Mouse (Mus musculus) CH12.LX (cell line): ENCODE measurements around the gene Prss57. TPM values are rescaled to one million over a fixed set of nuclear protein-coding genes. Genes with fewer than 3 reads are reported as not detected.

Source experiments
- DNase-seq: peaks from one replicate; pipeline ENCODE4 v3.0.0-alpha.2; 2013; ENCODE audit errors: extremely low read depth
- H3K27ac ChIP-seq: 2 replicates; pipeline ENCODE4 v1.5.1; 2012; ENCODE audit warnings: low read depth, mild to moderate bottlenecking, control low read depth, moderate library complexity; ENCODE audit not compliant: insufficient read depth
- H3K27me3 ChIP-seq: replicated peaks from 2 replicates; pipeline ENCODE3; 2012; ENCODE audit warnings: inconsistent platforms
- H3K36me3 ChIP-seq, 2 experiments: replicated peaks in 1 of 2; 2 replicates each; pipeline versions ENCODE3 to v1.6.1; 2012; ENCODE audit warnings: inconsistent platforms in 1 of 2, low read length in 1 of 2, mild to moderate bottlenecking in 1 of 2, mixed read lengths in 1 of 2, moderate library complexity in 1 of 2; ENCODE audit not compliant: control insufficient read depth in 1 of 2, insufficient read depth in 1 of 2
- H3K4me1 ChIP-seq, 2 experiments: 2 replicates each; pipeline ENCODE4 v1.6.1; 2012; ENCODE audit warnings: inconsistent platforms in 1 of 2, moderate library complexity in 1 of 2; ENCODE audit not compliant: insufficient read depth in 2 of 2, control insufficient read depth in 1 of 2
- H3K4me2 ChIP-seq: 2 replicates; pipeline ENCODE4 v1.6.1; 2012; ENCODE audit warnings: low read depth, mild to moderate bottlenecking, control low read depth; ENCODE audit not compliant: poor library complexity, insufficient read depth, severe bottlenecking
- H3K4me3 ChIP-seq, 3 experiments: fragments of 150-350 bp in 1 of 3; sonication (generic) in 1 of 3; replicated peaks in 1 of 3; 2 replicates each; pipeline versions ENCODE3 to v1.5.1; 2011 to 2012; ENCODE audit warnings: low read depth in 2 of 3, low read length in 2 of 3, mild to moderate bottlenecking in 2 of 3, moderate library complexity in 2 of 3, control low read depth in 1 of 3, improper control_type of control experiment in 1 of 3, inconsistent platforms in 1 of 3, mixed read lengths in 1 of 3; ENCODE audit not compliant: poor library complexity in 1 of 3
- H3K79me2 ChIP-seq: replicated peaks from 2 replicates; pipeline ENCODE4 v1.6.1; 2012; ENCODE audit warnings: mild to moderate bottlenecking, moderate library complexity; ENCODE audit not compliant: control insufficient read depth, poor library complexity, insufficient read depth, severe bottlenecking; ENCODE audit errors: extremely low read depth
- H3K9ac ChIP-seq: 2 replicates; pipeline ENCODE4 v1.6.1; 2012; ENCODE audit warnings: low read depth, mild to moderate bottlenecking, control low read depth, moderate library complexity; ENCODE audit not compliant: insufficient read depth
- H3K9me3 ChIP-seq: replicated peaks from 2 replicates; pipeline ENCODE3; 2012; ENCODE audit warnings: low read length, inconsistent platforms, mixed read lengths
- CHD1 ChIP-seq: IDR thresholded peaks from 2 replicates; pipeline ENCODE4 v1.6.1; 2012; ENCODE audit warnings: low read depth, low read length, improper control_type of control experiment, inconsistent platforms
- CTCF ChIP-seq, 2 experiments: IDR thresholded peaks in 1 of 2; conservative IDR thresholded peaks in 1 of 2; 2 replicates each; pipeline ENCODE4 v1.5.1; 2011 to 2012; ENCODE audit warnings: low read depth in 2 of 2, low read length in 2 of 2, improper control_type of control experiment in 1 of 2, inconsistent platforms in 1 of 2, mild to moderate bottlenecking in 1 of 2, moderate library complexity in 1 of 2
- E2F4 ChIP-seq: IDR thresholded peaks from 2 replicates; pipeline ENCODE4 v1.6.1; 2011; ENCODE audit warnings: low read depth, low read length, improper control_type of control experiment; ENCODE audit not compliant: insufficient replicate concordance
- ELF1 ChIP-seq: IDR thresholded peaks from 2 replicates; pipeline ENCODE4 v1.6.1; 2014; ENCODE audit warnings: low read depth, mild to moderate bottlenecking, inconsistent platforms, low read length, improper control_type of control experiment
- GABPA ChIP-seq: IDR thresholded peaks from 2 replicates; pipeline ENCODE4 v1.6.1; 2012; ENCODE audit warnings: low read depth, low read length, improper control_type of control experiment, inconsistent platforms; ENCODE audit not compliant: insufficient replicate concordance
- HCFC1 ChIP-seq: IDR thresholded peaks from 2 replicates; pipeline ENCODE4 v1.6.1; 2012; ENCODE audit warnings: low read depth, mild to moderate bottlenecking, inconsistent platforms, low read length, improper control_type of control experiment
- IRF4 ChIP-seq: IDR thresholded peaks from 2 replicates; pipeline ENCODE4 v1.6.1; 2014; ENCODE audit warnings: low read depth, mild to moderate bottlenecking, inconsistent platforms, low read length, improper control_type of control experiment
- JUN ChIP-seq: IDR thresholded peaks from 2 replicates; pipeline ENCODE4 v1.6.1; 2011; ENCODE audit warnings: low read depth, mild to moderate bottlenecking, low read length, improper control_type of control experiment, moderate library complexity; ENCODE audit not compliant: insufficient read depth
- JUND ChIP-seq: conservative IDR thresholded peaks from 2 replicates; pipeline ENCODE4 v1.6.1; 2011; ENCODE audit warnings: low read depth, low read length, improper control_type of control experiment
- KAT2A ChIP-seq: IDR thresholded peaks from 2 replicates; pipeline ENCODE4 v1.6.1; 2012; ENCODE audit warnings: low read length, improper control_type of control experiment, inconsistent platforms; ENCODE audit not compliant: insufficient replicate concordance
- MAFK ChIP-seq: IDR thresholded peaks from 2 replicates; pipeline ENCODE4 v1.6.1; 2011; ENCODE audit warnings: low read length, improper control_type of control experiment; ENCODE audit not compliant: insufficient replicate concordance
- MAZ ChIP-seq: IDR thresholded peaks from 2 replicates; pipeline ENCODE4 v1.6.1; 2012; ENCODE audit warnings: low read depth, mild to moderate bottlenecking, inconsistent platforms, low read length, improper control_type of control experiment, moderate library complexity
- MYC ChIP-seq: IDR thresholded peaks from 2 replicates; pipeline ENCODE4 v1.6.1; 2011; ENCODE audit warnings: low read depth, mild to moderate bottlenecking, improper control_type of control experiment, low read length
- NRF1 ChIP-seq: IDR thresholded peaks from 2 replicates; pipeline ENCODE4 v1.6.1; 2014; ENCODE audit warnings: low read depth, mild to moderate bottlenecking, inconsistent platforms, low read length, improper control_type of control experiment, moderate library complexity
- PAX5 ChIP-seq: IDR thresholded peaks from 2 replicates; pipeline ENCODE4 v1.6.1; 2012; ENCODE audit warnings: low read length, inconsistent platforms, mixed read lengths
- POLR2A ChIP-seq: IDR thresholded peaks from 2 replicates; pipeline ENCODE4 v1.6.1; 2011; ENCODE audit warnings: low read depth, mild to moderate bottlenecking, improper control_type of control experiment, low read length
- RAD21 ChIP-seq: IDR thresholded peaks from 2 replicates; pipeline ENCODE4 v1.6.1; 2011; ENCODE audit warnings: low read depth, mild to moderate bottlenecking, low read length, improper control_type of control experiment, moderate library complexity
- SMC3 ChIP-seq: IDR thresholded peaks from 2 replicates; pipeline ENCODE4 v1.6.1; 2011; ENCODE audit warnings: low read depth, low read length, improper control_type of control experiment
- USF2 ChIP-seq: conservative IDR thresholded peaks from 2 replicates; pipeline ENCODE4 v1.6.1; 2011; ENCODE audit warnings: low read depth, low read length, improper control_type of control experiment
- ZC3H11A ChIP-seq: IDR thresholded peaks from 2 replicates; pipeline ENCODE4 v1.6.1; 2012; ENCODE audit warnings: low read depth, mild to moderate bottlenecking, inconsistent platforms, low read length, improper control_type of control experiment
- ZKSCAN1 ChIP-seq: IDR thresholded peaks from 2 replicates; pipeline ENCODE4 v1.6.1; 2012; ENCODE audit warnings: low read depth, inconsistent platforms, low read length, improper control_type of control experiment, borderline replicate concordance
- ZNF384 ChIP-seq: IDR thresholded peaks from 2 replicates; pipeline ENCODE4 v1.6.1; 2012; ENCODE audit warnings: low read depth, low read length, improper control_type of control experiment, inconsistent platforms
- dilution Hi-C: fragments of 300-500 bp; cut with MboI; formaldehyde crosslinking; loops from 2 replicates; pipeline ENCODE4 v1.14.3; 2020; ENCODE audit warnings: low sequenced_read_pairs; ENCODE audit not compliant: extremely low pct_unique_long_range_greater_than_20kb, extremely low pct_ligation_motif_present
- in situ Hi-C: fragments of 300-500 bp; cut with MboI; formaldehyde crosslinking; loops from 3 replicates; pipeline ENCODE4 v1.14.3; 2019; ENCODE audit warnings: low sequenced_read_pairs, low pct_ligation_motif_present, low pct_unique_long_range_greater_than_20kb, mixed read lengths
- polyA plus RNA-seq: library from polyadenylated mRNA; unstranded; fragments of >175 nt; gene quantifications from 2 replicates; pipeline ENCODE4 v1.2.1, GENCODE M21; 2012; ENCODE audit warnings: low read depth; ENCODE audit not compliant: insufficient read length
- total RNA-seq, 2 experiments: library from RNA; depleted of rRNA; stranded (reverse); fragments of 300-350 nt in 1 of 2; fragments of >200 nt in 1 of 2; gene quantifications; 2 replicates each; pipeline ENCODE4 v1.2.3; 2012 to 2014

Gene Prss57
- total and polyA plus RNA-seq, 3 experiments, result 0.08 TPM; not detected in 2

DNA sequence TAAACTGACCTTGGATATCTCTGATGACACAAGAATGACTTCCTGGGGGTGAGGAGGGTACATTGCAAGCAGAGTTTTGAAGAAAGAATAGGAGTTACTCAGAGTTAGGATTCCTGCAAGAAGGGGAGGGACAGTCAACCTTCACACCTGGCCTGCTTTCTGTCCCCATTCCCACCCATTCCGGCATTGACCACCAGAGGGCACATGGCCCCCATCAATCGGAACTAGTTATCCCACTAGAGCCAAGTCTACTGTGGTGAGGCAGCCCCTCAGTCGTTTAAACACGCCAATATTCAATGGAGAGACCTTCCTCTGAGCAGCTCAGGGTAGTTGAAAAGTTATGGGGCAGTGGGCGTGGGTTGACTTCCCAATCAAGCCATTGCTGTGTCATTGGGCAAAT, 22.4 kb downstream of the Prss57 start:
- peaks cover 0 to 18% of the 10 kb centered on the region in 2 experiments for H3K36me3 ChIP-seq
- H3K4me1 ChIP-seq, result peaks cover 22 to 43% of the 10 kb centered on the region in 2 experiments
- no peak overlapping the region for H3K4me2 ChIP-seq
- peak; percentile 83 to 91 for TF ChIP-seq CTCF (conservative IDR thresholded peaks at IDR 0.05 in 1 of 2, IDR thresholded peaks at IDR 0.05 in 1 of 2; ENCODE audit: low read depth in 2 of 2, low read length in 2 of 2)
- no peak for TF ChIP-seq JUN
- 0 out of 2 replicates have a peak, but pooled peaks have one; percentile 30 for TF ChIP-seq IRF4
- TF ChIP-seq SMC3, result peak; percentile 88
- no peak for TF ChIP-seq HCFC1
- TF ChIP-seq ELF1, result no peak
- peak; percentile 84 for TF ChIP-seq RAD21
- H3K9me3 ChIP-seq, result peaks cover 8% of the 10 kb centered on the region
- peak; percentile 61 for DNase-seq
- no peak overlapping the region for H3K9ac ChIP-seq
- in situ Hi-C loops, result no loop called here
- no peak overlapping the region for H3K4me3 ChIP-seq
- peaks cover 30% of the 10 kb centered on the region for H3K79me2 ChIP-seq
- peaks cover 2% of the 10 kb centered on the region for H3K27me3 ChIP-seq
- dilution Hi-C loops, result no loop called here
- H3K27ac ChIP-seq, result no peak overlapping the region

DNA sequence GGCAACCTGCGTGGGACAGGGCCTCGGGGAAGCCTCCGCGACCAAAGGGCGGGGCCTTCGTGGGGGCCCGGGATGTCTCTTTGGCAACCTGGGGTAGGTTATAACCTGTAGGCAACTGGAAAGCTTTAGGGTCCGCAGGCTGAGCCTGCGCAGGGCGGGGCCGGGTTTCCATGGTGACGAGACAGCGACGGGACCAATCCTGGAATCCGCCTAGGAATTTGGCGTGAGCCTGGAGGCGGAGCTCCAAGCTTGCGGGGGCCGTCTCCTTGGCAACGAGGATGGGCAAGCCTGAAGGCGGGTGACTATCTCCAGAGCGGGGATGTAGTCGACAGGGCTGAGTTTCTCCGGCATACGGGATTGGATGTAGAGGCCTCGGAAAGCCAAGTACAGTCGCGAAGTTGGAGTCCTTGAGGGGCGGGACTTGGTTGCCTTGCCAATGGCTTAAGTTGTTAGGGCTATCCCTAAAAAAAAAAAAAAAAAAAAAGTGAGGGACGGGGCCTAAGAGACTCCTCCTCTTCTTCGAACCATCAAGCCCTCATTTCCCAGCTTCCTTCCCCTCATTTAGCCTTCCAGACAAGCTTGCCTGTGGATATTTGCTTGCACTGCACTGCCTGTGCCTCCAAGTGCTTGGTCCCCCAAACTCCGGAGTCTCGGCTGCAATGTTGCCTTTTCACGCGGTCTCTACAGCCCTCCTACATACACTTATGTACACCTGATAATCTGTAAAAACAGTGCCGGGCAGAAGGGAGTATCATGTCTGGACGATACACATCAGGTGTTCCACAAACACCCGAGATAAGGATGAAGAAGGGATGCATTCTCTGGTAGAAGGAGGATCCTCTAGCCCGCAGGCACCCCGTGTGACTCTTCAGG, 23.2 kb downstream of the Prss57 start:
- Histone ChIP-seq H3K4me3 (peak overlapping the region; percentile 57 to 98 (median 92)), H3K4me1 (peaks cover 27 to 47% of the 10 kb centered on the region in 2 experiments)
- dilution Hi-C loops, result no loop called here

DNA sequence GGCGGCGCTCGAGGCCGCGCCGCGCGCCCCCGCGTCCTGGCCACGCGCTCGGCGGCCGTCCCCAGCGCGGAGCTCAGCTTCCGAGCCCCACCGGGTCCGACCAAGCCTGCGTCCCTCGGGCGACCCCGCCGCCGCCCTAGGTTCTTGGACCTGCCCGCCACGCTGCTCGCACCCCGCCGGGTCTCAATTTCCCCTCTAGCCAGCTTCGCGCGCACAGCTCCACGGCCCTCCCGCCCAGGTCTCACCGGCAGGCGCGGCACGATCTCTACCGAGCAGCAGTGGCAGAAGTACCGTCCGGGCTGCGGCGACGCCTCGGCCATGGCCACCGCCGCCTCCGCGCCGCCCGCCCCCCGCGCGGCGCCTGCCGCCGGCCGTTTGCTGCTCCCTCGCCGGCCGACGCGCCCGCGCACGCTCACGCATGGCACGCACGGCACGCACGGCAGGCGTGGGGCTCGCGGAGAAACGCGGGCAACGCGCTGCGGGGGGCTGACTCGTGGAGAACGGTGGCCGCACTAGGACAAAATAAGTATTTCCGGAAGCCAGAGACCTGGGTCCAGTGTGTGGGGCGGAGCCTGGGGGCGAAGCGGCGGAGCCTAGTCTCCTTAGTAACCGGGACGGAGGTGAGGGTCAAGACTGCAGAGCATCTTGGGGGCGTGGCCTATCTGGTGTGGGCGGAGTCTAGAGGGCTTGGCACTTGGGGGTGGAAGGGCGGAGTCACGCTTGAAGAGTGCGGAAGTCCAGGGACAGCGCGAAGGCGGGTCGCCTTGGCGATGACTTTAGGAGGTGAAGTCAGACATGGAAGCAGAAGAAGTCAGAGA, 24.0 kb downstream of the Prss57 start, which contains the start of gene Rnf126:
Gene Rnf126 (minus strand): TSS at position 445 of the 818 bp plus-strand sequence.
- H3K9ac ChIP-seq, result peak within 1 kb of the TSS; percentile 99
- H3K36me3 ChIP-seq, result peaks cover 16 to 35% of the 10 kb centered on the region in 2 experiments
- H3K27me3 ChIP-seq, result no peaks in the 10 kb centered on the region
- peak within 1 kb of the TSS; percentile 78 for H3K27ac ChIP-seq
- DNase-seq, result peak; percentile 100
- peak within 1 kb of the TSS; percentile 92 to 98 (median 98) for H3K4me3 ChIP-seq
- dilution Hi-C loops, result no loop called here
- in situ Hi-C loops, result no loop called here
- H3K9me3 ChIP-seq, result no peaks in the 10 kb centered on the region
- H3K4me2 ChIP-seq, result peak within 1 kb of the TSS; percentile 77
- peaks cover 38% of the 10 kb centered on the region for H3K79me2 ChIP-seq
- peaks cover 27 to 47% of the 10 kb centered on the region in 2 experiments for H3K4me1 ChIP-seq
- TF ChIP-seq MYC (peak; percentile 79), POLR2A (peak; percentile 75), KAT2A (peak; percentile 84; the same call in 1 of the 2 replicates), ZKSCAN1 (no peak), JUN (no peak), PAX5 (no peak), ZNF384 (no peak), E2F4 (no peak), ZC3H11A (no peak), SMC3 (no peak), JUND (no peak), GABPA (no peak; the same call in 1 of the 2 replicates), MAZ (peak; percentile 91; the same call in 1 of the 2 replicates), MAFK (no peak), USF2 (no peak)

More for the DNA sequence above, 23.2 kb downstream of the Prss57 start:
- Histone ChIP-seq H3K9ac (peak overlapping the region; percentile 22), H3K27ac (no peak overlapping the region), H3K9me3 (peaks cover 8% of the 10 kb centered on the region), H3K36me3 (peaks cover 8 to 26% of the 10 kb centered on the region in 2 experiments), H3K4me2 (peak overlapping the region; percentile 73), H3K79me2 (peaks cover 38% of the 10 kb centered on the region), H3K27me3 (no peaks in the 10 kb centered on the region)
- in situ Hi-C loops, result no loop called here
- TF ChIP-seq ZNF384, result peak; percentile 72
- TF ChIP-seq CHD1, result no peak
- peak; percentile 67 for TF ChIP-seq NRF1
- TF ChIP-seq GABPA, result no peak
- DNase-seq, result peak; percentile 67
